Mouse (Mus musculus) lung, postnatal 0 days (tissue): Measurements from ENCODE around the gene Pnmt.

ENCODE experiments used
- CTCF ChIP-seq: IDR thresholded peaks from 2 replicates; pipeline ENCODE4 v1.5.1; 2016; ENCODE audit warnings: antibody characterized with exemption, mild to moderate bottlenecking
- EP300 ChIP-seq: IDR thresholded peaks from 2 replicates; pipeline ENCODE4 v1.6.1; 2016; ENCODE audit warnings: antibody characterized with exemption, mild to moderate bottlenecking, control low read depth

GRCm38 (mm10) chr11:98385638-98386585 is at the start of gene Pnmt:
- TF ChIP-seq CTCF (no peak), EP300 (no peak)
